ENCODE assay signal across 11 mouse cellular contexts in genomic region chr7:105426051-105426450, GRCm38 (mm10). TPM values are rescaled to one million over a fixed set of nuclear protein-coding genes. Genes with fewer than 3 reads are reported as not detected.
DNase-seq lines count a peak whose midpoint lies in the region; ATAC-seq and TF ChIP-seq lines count a peak whose summit lies in the region.
"Had no signal": no experiment of that assay in that cellular context is flagged by ENCODE, and none has a peak within 500 bp of the region (broad histone marks: within the 10 kb centered on the region; RNA-seq: fewer than 3 reads in every experiment).

No protein-coding gene starts in this region.

- peak overlapping the region; percentile 73 for H3K4me2 ChIP-seq in heart, embryonic 15.5 days
- peak overlapping the region; percentile 87 for H3K4me2 ChIP-seq in hindbrain, embryonic 13.5 days
- peak overlapping the region; percentile 76 for H3K4me2 ChIP-seq in midbrain, embryonic 16.5 days (ENCODE audit: low read length)

- no peaks in the 10 kb centered on the region for H3K9me3 ChIP-seq in heart, embryonic 15.5 days (replicated peaks)
- H3K9me3 ChIP-seq in hindbrain, embryonic 13.5 days, result no peaks in the 10 kb centered on the region
- H3K9me3 ChIP-seq in midbrain, embryonic 16.5 days (replicated peaks; ENCODE audit: control insufficient read depth, low read length, poor library complexity, severe bottlenecking), result no peaks in the 10 kb centered on the region

- H3K4me1 ChIP-seq in heart, embryonic 15.5 days (replicated peaks), result peaks cover 11% of the 10 kb centered on the region
- peaks cover 12% of the 10 kb centered on the region for H3K4me1 ChIP-seq in hindbrain, embryonic 13.5 days (replicated peaks)
- peaks cover 2% of the 10 kb centered on the region; the same call in 1 of the 2 replicates for H3K4me1 ChIP-seq in midbrain, embryonic 16.5 days (ENCODE audit: control insufficient read depth, insufficient read depth, low read length)
- H3K4me1 ChIP-seq in thymus, adult 2 months (replicated peaks; ENCODE audit: control insufficient read depth, insufficient read depth, low read length), result no peaks in the 10 kb centered on the region

- H3K27ac ChIP-seq in heart, embryonic 15.5 days, result no peak overlapping the region
- H3K27ac ChIP-seq in hindbrain, embryonic 13.5 days, result no peak overlapping the region
- no peak overlapping the region for H3K27ac ChIP-seq in midbrain, embryonic 16.5 days (ENCODE audit: low read length)
- no peak overlapping the region for H3K27ac ChIP-seq in thymus, adult 2 months (ENCODE audit: control insufficient read depth, insufficient read depth, low read length)

- ATAC-seq in heart, embryonic 15.5 days (replicated peaks; ENCODE audit: insufficient number of reproducible peaks, insufficient read depth, low FRiP score, low read depth), result no peak
- peak; percentile 70 for ATAC-seq in hindbrain, embryonic 13.5 days (ENCODE audit: low FRiP score)
- peak; percentile 81 for ATAC-seq in midbrain, embryonic 16.5 days

- TF ChIP-seq POLR2A in thymus, adult 2 months (IDR thresholded peaks at IDR 0.05; ENCODE audit: control insufficient read depth, extremely low read depth, insufficient read depth, low read length, poor library complexity), result no peak

- intact Hi-C loops in heart, postnatal 25 days (cut with DNase I), result no loop called here

- no peak for TF ChIP-seq CTCF in thymus, adult 2 months (IDR thresholded peaks at IDR 0.05; ENCODE audit: borderline replicate concordance, control insufficient read depth, extremely low read depth, insufficient read depth, low read length, poor library complexity)

- no peaks in the 10 kb centered on the region for H3K36me3 ChIP-seq in heart, embryonic 15.5 days
- H3K36me3 ChIP-seq in hindbrain, embryonic 13.5 days, result no peaks in the 10 kb centered on the region
- no peaks in the 10 kb centered on the region for H3K36me3 ChIP-seq in midbrain, embryonic 16.5 days (ENCODE audit: control insufficient read depth, insufficient read depth, low read length)
- H3K36me3 ChIP-seq in thymus, adult 2 months (ENCODE audit: control insufficient read depth, insufficient read depth, low read length), result no peaks in the 10 kb centered on the region

- WGBS in heart, embryonic 15.5 days, result 4% methylated on average over 11 of the region's 11 CpGs
- 1% methylated on average over 11 of the region's 11 CpGs for WGBS in hindbrain, embryonic 13.5 days
- under 1% methylated on average over 11 of the region's 11 CpGs for WGBS in midbrain, embryonic 16.5 days
- WGBS in thymus, adult 2 months, result 10% methylated on average over 11 of the region's 11 CpGs

- H3K27me3 ChIP-seq in heart, embryonic 15.5 days, result peaks cover 56% of the 10 kb centered on the region
- H3K27me3 ChIP-seq in hindbrain, embryonic 13.5 days, result peaks cover 49% of the 10 kb centered on the region
- peaks cover 2% of the 10 kb centered on the region; the same call in 1 of the 2 replicates for H3K27me3 ChIP-seq in midbrain, embryonic 16.5 days (ENCODE audit: control insufficient read depth, insufficient read depth, low read depth, low read length)
- H3K27me3 ChIP-seq in thymus, adult 2 months (ENCODE audit: control insufficient read depth, insufficient read depth, low read length), result peaks cover 4% of the 10 kb centered on the region; the same call in 1 of the 2 replicates

- H3K9ac ChIP-seq in heart, embryonic 15.5 days, result peak overlapping the region; percentile 25; the same call in 1 of the 2 replicates
- H3K9ac ChIP-seq in hindbrain, embryonic 13.5 days, result peak overlapping the region; percentile 73
- H3K9ac ChIP-seq in midbrain, embryonic 16.5 days (ENCODE audit: low read depth, low read length), result peak overlapping the region; percentile 67

- peak overlapping the region; percentile 49 for H3K4me3 ChIP-seq in heart, embryonic 15.5 days
- peak overlapping the region; percentile 57 for H3K4me3 ChIP-seq in hindbrain, embryonic 13.5 days
- peak overlapping the region; percentile 58 for H3K4me3 ChIP-seq in midbrain, embryonic 16.5 days (ENCODE audit: low read depth, low read length)
- H3K4me3 ChIP-seq in thymus, adult 2 months (ENCODE audit: control insufficient read depth, insufficient read depth, low read length), result no peak overlapping the region

- DNase-seq in heart, postnatal 25 days (ENCODE audit: low spot score), result no peak
- DNase-seq in embryo, embryonic 9.5 days (ENCODE audit: extremely low spot score), result peak; percentile 34
- DNase-seq in thymus, adult 2 months, result no peak
- DNase-seq in cerebellum, adult 11 months, result no peak
- DNase-seq in right cerebral cortex, postnatal 25 days, result no peak

RNA-seq across cellular contexts. Expression of gene Cckbr, which starts 0.5 kb away (rescaled TPM):
- polyA plus RNA-seq in heart, embryonic 15.5 days (2015; fragmentation: Nextera tagmentation; extraction: Ambion mirVana), result 0.05 TPM in 1 of 2 replicates, not detected in the other
- total RNA-seq in heart, postnatal 25 days (2021), result not detected
- polyA plus RNA-seq in hindbrain, embryonic 13.5 days (2015; fragmentation: Nextera tagmentation; extraction: Ambion mirVana), result 2.0 and 2.3 TPM in 2 replicates
- 6.2 and 8.5 TPM in 2 replicates for polyA plus RNA-seq in midbrain, embryonic 16.5 days (2015; fragmentation: Nextera tagmentation; extraction: Ambion mirVana)
- 0.24 and 0.28 TPM in 2 replicates for polyA plus RNA-seq in thymus, adult 2 months (2012; rRNA removed)
- total RNA-seq: gastrocnemius, adult 18-20 months had no signal
- polyA plus RNA-seq: liver, embryonic 16.5 days had no signal

RNA-seq across cellular contexts. Expression of gene Cnga4, which starts 21.7 kb away (rescaled TPM):
- not detected in 2 replicates for polyA plus RNA-seq in heart, embryonic 15.5 days (2015; fragmentation: Nextera tagmentation; extraction: Ambion mirVana)
- total RNA-seq in heart, postnatal 25 days (2021), result not detected
- 0.16 TPM in 1 of 2 replicates, not detected in the other for polyA plus RNA-seq in hindbrain, embryonic 13.5 days (2015; fragmentation: Nextera tagmentation; extraction: Ambion mirVana)
- polyA plus RNA-seq in midbrain, embryonic 16.5 days (2015; fragmentation: Nextera tagmentation; extraction: Ambion mirVana), result 0.14 and 0.25 TPM in 2 replicates
- polyA plus RNA-seq in thymus, adult 2 months (2012; rRNA removed), result 0.19 TPM in 1 of 2 replicates, not detected in the other
- total RNA-seq: gastrocnemius, adult 18-20 months had no signal
- polyA plus RNA-seq: liver, embryonic 16.5 days had no signal

RNA-seq across cellular contexts. Expression of gene Fam160a2, which starts 26.2 kb away (rescaled TPM):
- polyA plus RNA-seq in heart, embryonic 15.5 days (2015; fragmentation: Nextera tagmentation; extraction: Ambion mirVana), result 24.7 and 35.4 TPM in 2 replicates
- 10 to 100 TPM; 18.7 to 19.5 TPM for total RNA-seq in heart, postnatal 25 days (2021)
- polyA plus RNA-seq in hindbrain, embryonic 13.5 days (2015; fragmentation: Nextera tagmentation; extraction: Ambion mirVana), result 41.5 and 43.7 TPM in 2 replicates
- 43.7 and 50.8 TPM in 2 replicates for polyA plus RNA-seq in midbrain, embryonic 16.5 days (2015; fragmentation: Nextera tagmentation; extraction: Ambion mirVana)
- 36.6 and 52.6 TPM in 2 replicates for polyA plus RNA-seq in thymus, adult 2 months (2012; rRNA removed)

RNA-seq across cellular contexts. Expression of gene Gm5901, which starts 51.2 kb away (rescaled TPM):
- not detected in 2 replicates for polyA plus RNA-seq in heart, embryonic 15.5 days (2015; fragmentation: Nextera tagmentation; extraction: Ambion mirVana)
- total RNA-seq in heart, postnatal 25 days (2021), result not detected
- not detected in 2 replicates for polyA plus RNA-seq in hindbrain, embryonic 13.5 days (2015; fragmentation: Nextera tagmentation; extraction: Ambion mirVana)
- polyA plus RNA-seq in midbrain, embryonic 16.5 days (2015; fragmentation: Nextera tagmentation; extraction: Ambion mirVana), result not detected in 2 replicates
- polyA plus RNA-seq in thymus, adult 2 months (2012; rRNA removed), result 0.08 TPM in 1 of 2 replicates, not detected in the other
- total RNA-seq: gastrocnemius, adult 18-20 months had no signal
- polyA plus RNA-seq: brain, embryonic 14.5 days; liver, embryonic 16.5 days had no signal

RNA-seq across cellular contexts. Expression of gene Cavin3, which starts 56.0 kb away (rescaled TPM):
- 89.3 and 91.4 TPM in 2 replicates for polyA plus RNA-seq in heart, embryonic 15.5 days (2015; fragmentation: Nextera tagmentation; extraction: Ambion mirVana)
- total RNA-seq in heart, postnatal 25 days (2021), result 10 to 100 TPM; 22.8 to 26.4 TPM
- polyA plus RNA-seq in hindbrain, embryonic 13.5 days (2015; fragmentation: Nextera tagmentation; extraction: Ambion mirVana), result 28.9 and 31.6 TPM in 2 replicates
- polyA plus RNA-seq in midbrain, embryonic 16.5 days (2015; fragmentation: Nextera tagmentation; extraction: Ambion mirVana), result 28.6 and 31.0 TPM in 2 replicates
- polyA plus RNA-seq in thymus, adult 2 months (2012; rRNA removed), result 12.7 and 14.5 TPM in 2 replicates
